Mouse (Mus musculus) myocyte (in vitro differentiated cells): ENCODE data around the gene Jun. TPM values are rescaled to one million over a fixed set of nuclear protein-coding genes. Genes with fewer than 3 reads are reported as not detected.

ENCODE experiments used
- H3K27me3 ChIP-seq: one replicate; pipeline ENCODE4 v1.6.1; 2011; ENCODE audit not compliant: control insufficient read depth, insufficient read depth, insufficient read length
- H3K36me3 ChIP-seq: one replicate; pipeline ENCODE4 v1.6.1; 2011; ENCODE audit not compliant: control insufficient read depth, insufficient read depth
- H3K4me2 ChIP-seq: one replicate; pipeline ENCODE4 v1.6.1; 2011; ENCODE audit warnings: low read depth, control low read depth
- H3K4me3 ChIP-seq: one replicate; pipeline ENCODE4 v1.5.1; 2011; ENCODE audit warnings: mild to moderate bottlenecking, control low read depth, moderate library complexity
- H3K79me2 ChIP-seq: one replicate; pipeline ENCODE4 v1.6.1; 2011; ENCODE audit not compliant: control insufficient read depth, insufficient read depth
- H3ac ChIP-seq: one replicate; pipeline ENCODE4 v1.6.1; 2011; ENCODE audit not compliant: control insufficient read depth, insufficient read length
- CEBPB ChIP-seq: IDR thresholded peaks from 2 replicates; pipeline ENCODE4 v1.6.1; 2011; ENCODE audit warnings: mild to moderate bottlenecking, moderate library complexity; ENCODE audit not compliant: poor library complexity, insufficient read depth, severe bottlenecking
- E2F4 ChIP-seq: IDR thresholded peaks from one replicate; pipeline ENCODE4 v1.6.1; 2011; ENCODE audit warnings: mild to moderate bottlenecking, control low read depth, moderate library complexity; ENCODE audit not compliant: insufficient read depth
- MAX ChIP-seq: IDR thresholded peaks from one replicate; pipeline ENCODE4 v1.6.1; 2011; ENCODE audit warnings: low read depth, mild to moderate bottlenecking, control low read depth
- MYOD1 ChIP-seq, 3 experiments: IDR thresholded peaks; one replicate each; pipeline ENCODE4 v1.6.1; 2011; ENCODE audit warnings: control low read depth in 2 of 3, low read depth in 2 of 3, mild to moderate bottlenecking in 2 of 3, moderate library complexity in 1 of 3; ENCODE audit not compliant: insufficient read length in 2 of 3, control insufficient read depth in 1 of 3
- MYOG ChIP-seq, 3 experiments: IDR thresholded peaks; one replicate each; pipeline ENCODE4 v1.6.1; 2011; ENCODE audit warnings: control low read depth in 2 of 3, low read depth in 2 of 3, mild to moderate bottlenecking in 2 of 3; ENCODE audit not compliant: insufficient read length in 2 of 3, control insufficient read depth in 1 of 3, insufficient read depth in 1 of 3
- POLR2A ChIP-seq: IDR thresholded peaks from one replicate; pipeline ENCODE4 v1.6.1; 2011; ENCODE audit warnings: low read depth, mild to moderate bottlenecking, control low read depth, moderate library complexity; ENCODE audit not compliant: insufficient read length
- POLR2AphosphoS2 ChIP-seq: IDR thresholded peaks from one replicate; pipeline ENCODE4 v1.6.1; 2011; ENCODE audit warnings: low read depth, control low read depth; ENCODE audit not compliant: insufficient read length
- REST ChIP-seq: IDR thresholded peaks from one replicate; pipeline ENCODE4 v1.6.1; 2011; ENCODE audit warnings: mild to moderate bottlenecking, control low read depth, moderate library complexity; ENCODE audit not compliant: insufficient read depth, insufficient read length
- SRF ChIP-seq: IDR thresholded peaks from one replicate; pipeline ENCODE4 v1.6.1; 2011; ENCODE audit warnings: low read depth; ENCODE audit not compliant: control insufficient read depth, insufficient read length
- TCF12 ChIP-seq: IDR thresholded peaks from one replicate; pipeline ENCODE4 v1.6.1; 2011; ENCODE audit warnings: mild to moderate bottlenecking, control low read depth; ENCODE audit not compliant: poor library complexity, insufficient read depth, severe bottlenecking
- TCF3 ChIP-seq: IDR thresholded peaks from one replicate; pipeline ENCODE4 v1.6.1; 2011; ENCODE audit warnings: low read depth, control low read depth; ENCODE audit not compliant: insufficient read length
- USF1 ChIP-seq: IDR thresholded peaks from one replicate; pipeline ENCODE4 v1.6.1; 2011; ENCODE audit warnings: low read depth, mild to moderate bottlenecking, control low read depth, moderate library complexity
- polyA plus RNA-seq: library from polyadenylated mRNA; unstranded; fragments of >200 nt; fragmentation: generic; extraction: Trizol; gene quantifications from one replicate; pipeline ENCODE4 v1.2.1, GENCODE M21; 2012; ENCODE audit warnings: missing spikeins

Jun gene
- polyA plus RNA-seq, 1 experiment, result 51.3 TPM

- Histone ChIP-seq H3K4me3 (no peak overlapping the region), H3K27me3 (no peaks in the 10 kb centered on the region), H3K4me2 (no peak overlapping the region), H3K79me2 (no peaks in the 10 kb centered on the region), H3K36me3 (no peaks in the 10 kb centered on the region), H3ac (no peak overlapping the region)
- TF ChIP-seq POLR2A, result no peak
- TF ChIP-seq E2F4, result no peak
- TF ChIP-seq TCF12, result no peak
- no peak for TF ChIP-seq MYOD1 (IDR thresholded peaks at IDR 0.05; ENCODE audit: control insufficient read depth in 1 of 3, insufficient read length in 2 of 3, low read depth in 2 of 3)
- no peak for TF ChIP-seq REST
Measured at GRCm38 (mm10) chr4:95078625-95079024, 26.6 kb upstream of the Jun start.

- Histone ChIP-seq H3K4me2 (no peak overlapping the region), H3ac (no peak overlapping the region), H3K4me3 (no peak overlapping the region), H3K27me3 (no peaks in the 10 kb centered on the region), H3K79me2 (no peaks in the 10 kb centered on the region), H3K36me3 (no peaks in the 10 kb centered on the region)
- TF ChIP-seq POLR2AphosphoS2, result no peak
- no peak for TF ChIP-seq TCF3
- no peak for TF ChIP-seq REST
- TF ChIP-seq POLR2A, result no peak
- no peak for TF ChIP-seq USF1
- TF ChIP-seq TCF12, result no peak
- TF ChIP-seq MYOG (IDR thresholded peaks at IDR 0.05; ENCODE audit: control insufficient read depth in 1 of 3, insufficient read depth in 1 of 3, insufficient read length in 2 of 3, low read depth in 2 of 3), result no peak
- TF ChIP-seq MYOD1 (IDR thresholded peaks at IDR 0.05; ENCODE audit: control insufficient read depth in 1 of 3, insufficient read length in 2 of 3, low read depth in 2 of 3), result no peak
- no peak for TF ChIP-seq CEBPB
- TF ChIP-seq MAX, result no peak
- no peak for TF ChIP-seq E2F4
- TF ChIP-seq SRF, result no peak
Measured at GRCm38 (mm10) chr4:95076279-95076678, 24.3 kb upstream of the Jun start.

- Histone ChIP-seq H3K27me3 (no peaks in the 10 kb centered on the region), H3K4me2 (no peak overlapping the region), H3ac (no peak overlapping the region), H3K36me3 (no peaks in the 10 kb centered on the region), H3K4me3 (no peak overlapping the region), H3K79me2 (no peaks in the 10 kb centered on the region)
- TF ChIP-seq TCF12, result no peak
Measured at GRCm38 (mm10) chr4:95075591-95076002, 23.6 kb upstream of the Jun start.

GRCm38 (mm10) chr4:95074319-95074718 lies 22.3 kb upstream of the Jun start:
- Histone ChIP-seq H3K4me3 (no peak overlapping the region), H3K36me3 (no peaks in the 10 kb centered on the region), H3K79me2 (no peaks in the 10 kb centered on the region), H3K27me3 (no peaks in the 10 kb centered on the region), H3ac (no peak overlapping the region), H3K4me2 (no peak overlapping the region)
- no peak for TF ChIP-seq REST
- TF ChIP-seq MAX, result no peak
- TF ChIP-seq E2F4, result no peak
- TF ChIP-seq TCF12, result no peak
- TF ChIP-seq POLR2AphosphoS2, result no peak
- TF ChIP-seq TCF3, result no peak
- no peak for TF ChIP-seq USF1
- TF ChIP-seq SRF, result no peak
- TF ChIP-seq MYOG (IDR thresholded peaks at IDR 0.05; ENCODE audit: control insufficient read depth in 1 of 3, insufficient read depth in 1 of 3, insufficient read length in 2 of 3, low read depth in 2 of 3), result no peak
- no peak for TF ChIP-seq POLR2A
- TF ChIP-seq MYOD1 (IDR thresholded peaks at IDR 0.05; ENCODE audit: control insufficient read depth in 1 of 3, insufficient read length in 2 of 3, low read depth in 2 of 3), result no peak
- TF ChIP-seq CEBPB, result no peak

GRCm38 (mm10) chr4:95073214-95073750 lies 21.3 kb upstream of the Jun start:
- Histone ChIP-seq H3K27me3 (no peaks in the 10 kb centered on the region), H3K79me2 (no peaks in the 10 kb centered on the region), H3K4me2 (no peak overlapping the region), H3K4me3 (no peak overlapping the region), H3ac (no peak overlapping the region), H3K36me3 (no peaks in the 10 kb centered on the region)
- TF ChIP-seq TCF3 (no peak), MYOD1 (IDR thresholded peaks at IDR 0.05; ENCODE audit: control insufficient read depth in 1 of 3, insufficient read length in 2 of 3, low read depth in 2 of 3) (no peak), POLR2A (no peak)

DNA sequence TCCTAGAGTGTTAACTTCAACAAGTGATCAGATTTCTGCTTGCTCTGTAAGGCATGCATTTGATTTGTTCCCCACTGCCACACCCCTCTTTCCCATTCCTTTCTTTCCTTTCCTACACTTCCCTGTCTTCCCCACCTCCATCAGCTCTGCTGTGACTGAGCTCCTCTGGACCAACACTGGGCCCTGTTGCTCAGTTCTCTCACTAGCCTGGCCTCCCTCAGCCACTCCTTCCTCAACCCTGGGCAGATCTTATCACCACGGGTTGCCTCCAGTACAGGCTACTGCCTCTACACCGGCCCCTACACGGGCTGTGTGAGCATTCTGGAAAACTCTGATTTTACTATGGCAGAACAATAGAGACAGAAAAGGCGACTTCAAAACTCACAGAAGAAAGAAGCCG lies 18.4 kb upstream of the Jun start:
- no peak for TF ChIP-seq TCF12
- no peak for TF ChIP-seq TCF3
- no peak for TF ChIP-seq E2F4
- no peak for TF ChIP-seq SRF
- H3K4me3 ChIP-seq, result no peak overlapping the region

More for the DNA sequence above, 18.4 kb upstream of the Jun start:
- Histone ChIP-seq H3K79me2 (no peaks in the 10 kb centered on the region), H3K36me3 (no peaks in the 10 kb centered on the region), H3K27me3 (no peaks in the 10 kb centered on the region), H3K4me2 (no peak overlapping the region), H3ac (no peak overlapping the region)
